Mouse (Mus musculus) megakaryocyte, embryonic 14.5 days (primary cell): Measurements from ENCODE around the gene Igsf21. TPM values are rescaled to one million over a fixed set of nuclear protein-coding genes. Genes with fewer than 3 reads are reported as not detected.

Source experiments
- H3K27me3 ChIP-seq: replicated peaks from 2 replicates; pipeline ENCODE3; 2012; ENCODE audit warnings: inconsistent platforms
- H3K36me3 ChIP-seq: replicated peaks from 2 replicates; pipeline ENCODE3; 2012; ENCODE audit warnings: low read length, inconsistent platforms, mixed read lengths
- H3K4me1 ChIP-seq: 2 replicates; pipeline ENCODE4 v1.6.1; 2012; ENCODE audit warnings: inconsistent platforms
- H3K4me3 ChIP-seq: replicated peaks from 2 replicates; pipeline ENCODE3; 2012; ENCODE audit warnings: moderate library complexity, mild to moderate bottlenecking, inconsistent platforms
- H3K9me3 ChIP-seq: 2 replicates; pipeline ENCODE4 v1.6.1; 2012; ENCODE audit warnings: inconsistent platforms
- FLI1 ChIP-seq: IDR thresholded peaks from 2 replicates; pipeline ENCODE4 v1.6.1; 2012; ENCODE audit warnings: low read length, inconsistent platforms, mixed read lengths
- GATA1 ChIP-seq: IDR thresholded peaks from 3 replicates; pipeline ENCODE4 v1.6.1; 2012; ENCODE audit warnings: mixed read lengths, low read length, inconsistent platforms, borderline replicate concordance
- polyA plus RNA-seq: library from polyadenylated mRNA; stranded (reverse); fragments of >175 nt; gene quantifications from 2 replicates; pipeline ENCODE4 v1.2.3, GENCODE M21; 2012; ENCODE audit warnings: low replicate concordance; ENCODE audit not compliant: insufficient read depth

The Igsf21 gene
- polyA plus RNA-seq, 1 experiment, result not detected

GRCm38 (mm10) chr4:140171917-140172316 lies 74.7 kb downstream of the Igsf21 start:
- peaks cover 2% of the 10 kb centered on the region for H3K27me3 ChIP-seq
- H3K9me3 ChIP-seq, result peaks cover 11% of the 10 kb centered on the region
- H3K4me3 ChIP-seq, result no peak overlapping the region
- no peaks in the 10 kb centered on the region for H3K36me3 ChIP-seq
- H3K4me1 ChIP-seq, result no peaks in the 10 kb centered on the region
- TF ChIP-seq GATA1, result no peak
- TF ChIP-seq FLI1, result no peak

GRCm38 (mm10) chr4:140171189-140171588 lies 75.4 kb downstream of the Igsf21 start:
- H3K4me3 ChIP-seq, result peak overlapping the region; percentile 67
- H3K36me3 ChIP-seq, result no peaks in the 10 kb centered on the region
- TF ChIP-seq FLI1, result no peak
- no peak for TF ChIP-seq GATA1
- peaks cover 2% of the 10 kb centered on the region for H3K27me3 ChIP-seq
- H3K9me3 ChIP-seq, result peaks cover 3% of the 10 kb centered on the region
- no peaks in the 10 kb centered on the region for H3K4me1 ChIP-seq

DNA sequence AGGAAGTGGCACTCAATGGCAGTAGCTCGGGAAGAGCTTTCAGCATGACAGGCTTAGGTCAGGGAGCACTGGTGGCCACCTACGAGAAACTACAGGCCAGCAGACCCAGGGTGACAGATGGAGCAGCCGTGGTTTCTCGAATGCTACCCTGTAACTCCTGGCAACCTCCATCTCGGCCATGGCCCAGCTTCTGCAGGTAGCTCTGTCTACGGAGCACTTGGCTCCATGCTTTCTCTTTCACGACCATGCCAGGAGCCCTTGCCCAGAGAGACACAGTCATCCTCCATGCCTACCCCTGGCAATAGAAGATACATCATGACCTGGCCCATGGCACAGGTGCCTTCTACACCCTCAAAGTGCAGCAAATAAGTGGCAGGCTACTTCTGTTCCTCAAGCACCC lies 80.7 kb downstream of the Igsf21 start:
- Histone ChIP-seq H3K4me3 (no peak overlapping the region), H3K9me3 (peaks cover 31% of the 10 kb centered on the region), H3K36me3 (no peaks in the 10 kb centered on the region), H3K27me3 (no peaks in the 10 kb centered on the region), H3K4me1 (no peaks in the 10 kb centered on the region)
- no peak for TF ChIP-seq FLI1

GRCm38 (mm10) chr4:140164662-140165061 lies 81.9 kb downstream of the Igsf21 start:
- TF ChIP-seq GATA1 (no peak), FLI1 (no peak)

DNA sequence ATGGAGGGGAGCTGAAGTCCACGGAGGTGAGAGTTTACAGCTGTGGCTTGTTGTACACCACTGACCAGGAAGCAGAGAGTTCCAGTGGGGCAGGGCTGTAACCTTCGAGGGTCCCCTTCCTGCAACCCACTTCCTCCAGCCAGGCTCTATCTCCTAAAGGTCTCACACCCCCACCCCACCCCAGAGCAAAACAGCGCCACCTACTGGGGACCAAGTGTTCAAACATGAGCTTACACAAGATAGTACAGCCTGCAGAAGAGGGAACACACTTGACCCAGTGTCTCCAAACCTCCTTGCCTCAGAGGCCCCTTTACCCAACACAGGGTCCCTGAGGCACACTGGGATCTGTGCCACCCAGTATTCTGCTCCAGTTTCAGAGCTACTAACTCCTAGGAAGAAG lies 87.0 kb downstream of the Igsf21 start:
- Histone ChIP-seq H3K27me3 (no peaks in the 10 kb centered on the region), H3K9me3 (peaks cover 39% of the 10 kb centered on the region), H3K4me3 (no peak overlapping the region), H3K4me1 (no peaks in the 10 kb centered on the region), H3K36me3 (no peaks in the 10 kb centered on the region)
- TF ChIP-seq FLI1, result no peak
- no peak for TF ChIP-seq GATA1

More at GRCm38 (mm10) chr4:140164662-140165061, 81.9 kb downstream of the Igsf21 start:
- Histone ChIP-seq H3K36me3 (no peaks in the 10 kb centered on the region), H3K9me3 (peaks cover 42% of the 10 kb centered on the region), H3K4me1 (no peaks in the 10 kb centered on the region), H3K27me3 (no peaks in the 10 kb centered on the region), H3K4me3 (no peak overlapping the region)

DNA sequence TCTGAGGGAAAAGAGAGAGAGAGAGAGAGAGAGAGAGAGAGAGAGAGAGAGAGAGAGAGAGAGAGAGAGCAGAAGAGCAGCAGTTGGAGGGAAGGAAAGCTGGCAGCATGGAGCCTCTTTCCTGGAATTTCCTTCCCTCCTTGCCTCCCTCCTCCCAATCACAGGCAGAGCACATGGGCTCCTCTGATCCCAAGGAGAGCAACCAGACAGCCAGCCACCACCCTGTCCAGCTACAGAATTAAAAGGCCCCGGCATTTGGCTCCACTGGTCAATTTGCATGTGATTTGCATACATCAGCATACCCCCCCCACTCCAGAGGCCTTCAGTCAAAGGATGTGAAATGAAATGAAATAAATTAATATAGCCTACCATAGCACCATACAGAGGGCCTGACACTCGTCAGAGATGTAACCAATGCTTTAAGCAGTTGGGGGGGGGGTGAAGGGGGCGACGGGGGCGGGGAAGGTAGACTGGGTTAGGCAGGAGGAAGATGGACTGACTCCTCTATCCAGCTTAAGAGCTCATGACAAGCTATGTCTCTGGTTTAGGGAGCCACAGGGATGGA lies 91.6 kb downstream of the Igsf21 start:
- Histone ChIP-seq H3K27me3 (no peaks in the 10 kb centered on the region), H3K36me3 (no peaks in the 10 kb centered on the region), H3K4me3 (no peak overlapping the region), H3K9me3 (0 out of 2 replicates have a peak, but pooled peaks cover 3% of the 10 kb centered on the region), H3K4me1 (no peaks in the 10 kb centered on the region)
- TF ChIP-seq GATA1 (no peak), FLI1 (no peak)

- Histone ChIP-seq H3K9me3 (no peaks in the 10 kb centered on the region), H3K4me3 (no peak overlapping the region), H3K27me3 (no peaks in the 10 kb centered on the region), H3K4me1 (no peaks in the 10 kb centered on the region), H3K36me3 (no peaks in the 10 kb centered on the region)
- TF ChIP-seq GATA1, result no peak
- no peak for TF ChIP-seq FLI1
Measured at GRCm38 (mm10) chr4:140154484-140154883, 92.1 kb downstream of the Igsf21 start.

GRCm38 (mm10) chr4:140153711-140154114 lies 92.9 kb downstream of the Igsf21 start:
- Histone ChIP-seq H3K9me3 (no peaks in the 10 kb centered on the region), H3K4me3 (no peak overlapping the region), H3K36me3 (no peaks in the 10 kb centered on the region), H3K4me1 (no peaks in the 10 kb centered on the region), H3K27me3 (no peaks in the 10 kb centered on the region)
- no peak for TF ChIP-seq GATA1
- no peak for TF ChIP-seq FLI1

DNA sequence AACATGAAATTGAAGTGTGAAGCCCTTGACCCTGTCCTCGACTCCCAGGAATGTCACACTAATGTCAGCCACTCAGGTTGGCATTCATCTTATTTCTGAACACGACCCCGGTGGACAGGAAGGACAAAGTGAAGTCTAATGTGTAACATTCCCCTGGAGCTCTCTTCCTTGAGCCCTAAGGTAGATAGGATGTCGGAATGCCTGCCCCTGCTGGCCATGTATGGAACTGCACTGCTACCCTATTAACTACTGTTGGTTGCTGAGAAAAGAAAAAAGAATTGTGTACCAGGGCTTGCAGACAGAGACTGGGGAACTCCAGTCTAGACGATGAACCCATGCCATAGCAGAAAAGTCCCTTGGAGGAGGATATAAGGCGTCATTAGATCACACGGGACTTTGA lies 93.5 kb downstream of the Igsf21 start:
- TF ChIP-seq FLI1 (no peak), GATA1 (no peak)
- H3K27me3 ChIP-seq, result no peaks in the 10 kb centered on the region
- no peaks in the 10 kb centered on the region for H3K9me3 ChIP-seq
- no peaks in the 10 kb centered on the region for H3K4me1 ChIP-seq
- no peak overlapping the region for H3K4me3 ChIP-seq
- H3K36me3 ChIP-seq, result no peaks in the 10 kb centered on the region

DNA sequence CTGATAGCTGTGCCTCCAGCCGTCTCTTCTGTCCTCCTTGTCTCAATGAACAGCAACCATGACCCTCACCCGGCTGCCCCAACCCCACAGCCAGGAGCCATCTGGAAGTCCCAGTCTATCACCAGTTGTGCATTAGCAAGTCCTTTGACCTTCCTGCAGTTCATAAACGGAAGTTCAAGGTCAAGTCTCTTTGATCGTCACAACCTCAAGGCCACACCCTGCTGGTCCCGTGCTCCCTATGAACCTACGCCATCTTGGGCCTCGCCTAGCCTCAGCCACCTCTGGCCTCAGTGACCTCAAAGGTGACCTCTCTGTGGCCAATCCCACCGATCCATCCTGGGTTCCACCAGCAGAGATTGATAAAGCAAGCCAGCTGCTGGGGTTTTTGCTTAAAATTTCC lies 96.9 kb downstream of the Igsf21 start:
- no peaks in the 10 kb centered on the region for H3K36me3 ChIP-seq
- H3K9me3 ChIP-seq, result no peaks in the 10 kb centered on the region; the same call in 1 of the 2 replicates
- no peak overlapping the region for H3K4me3 ChIP-seq
- H3K4me1 ChIP-seq, result no peaks in the 10 kb centered on the region
- H3K27me3 ChIP-seq, result no peaks in the 10 kb centered on the region
- TF ChIP-seq GATA1 (no peak), FLI1 (no peak)
